9 mouse cellular contexts compared by ENCODE assay signal in the genomic region with DNA sequence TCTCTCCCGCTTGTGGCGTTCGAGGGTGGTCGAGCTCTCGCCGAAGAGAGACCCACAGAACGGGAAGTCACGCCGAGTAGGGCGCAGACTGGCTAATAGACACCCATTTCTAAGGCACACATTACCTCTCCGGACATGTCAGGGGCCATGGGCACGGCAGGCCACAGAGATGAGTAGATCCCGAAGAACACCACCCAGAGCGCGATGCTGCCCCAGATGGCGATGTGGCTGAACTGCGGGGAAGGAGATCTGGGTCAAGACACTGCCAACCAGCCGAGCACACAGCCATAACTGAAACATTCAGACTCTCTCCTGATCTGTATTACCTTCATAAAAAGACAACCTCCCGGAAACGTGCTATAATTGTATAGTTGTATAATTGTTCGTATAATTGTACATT. TPM values are rescaled to one million over a fixed set of nuclear protein-coding genes. Genes with fewer than 3 reads are reported as not detected.
DNase-seq lines count a peak whose midpoint lies in the region; ATAC-seq and TF ChIP-seq lines count a peak whose summit lies in the region.
"Had no signal": no experiment of that assay in that cellular context is flagged by ENCODE, and none has a peak within 500 bp of the region (broad histone marks: within the 10 kb centered on the region; RNA-seq: fewer than 3 reads in every experiment).

No protein-coding gene starts in this region.

- H3K4me3 ChIP-seq in lung, embryonic 16.5 days (ENCODE audit: low read length), result no peak overlapping the region
- H3K4me3 ChIP-seq: limb, embryonic 15.5 days had no signal

- peak; percentile 46; the same call in 1 of the 2 replicates for TF ChIP-seq CTCF in brain, embryonic 14.5 days (IDR thresholded peaks at IDR 0.05; ENCODE audit: borderline replicate concordance, extremely low read depth, insufficient read depth, insufficient read length)

- no peaks in the 10 kb centered on the region; the same call in 1 of the 2 replicates for H3K4me1 ChIP-seq in lung, embryonic 16.5 days (replicated peaks; ENCODE audit: control insufficient read depth, insufficient read depth, low read length)

- ATAC-seq in cerebellum, adult (ENCODE audit: insufficient number of reproducible peaks, low FRiP score, low TSS enrichment), result peak; percentile 21; the same call in 1 of the 2 replicates
- ATAC-seq in lung, embryonic 16.5 days (ENCODE audit: low read depth), result peak; percentile 29; the same call in 1 of the 2 replicates
- no peak for ATAC-seq in megakaryocyte, adult 5-6 weeks (ENCODE audit: poor library complexity, severe bottlenecking)

- DNase-seq in cerebellum, adult 11-12 months, result no peak
- peak; percentile 23 for DNase-seq in left cerebral cortex, postnatal 4 days
- no peak for DNase-seq in left cerebral cortex, postnatal 10 days (ENCODE audit: extremely low spot score in 1 of 2, low spot score in 2 of 2)
- no peak for DNase-seq in brain, embryonic 14.5 days (ENCODE audit: low read depth)
- DNase-seq in left cerebral cortex, adult 11 months (ENCODE audit: low spot score), result no peak

- no peaks in the 10 kb centered on the region; the same call in 1 of the 2 replicates for H3K36me3 ChIP-seq in lung, embryonic 16.5 days (ENCODE audit: control insufficient read depth, insufficient read depth, low read length)
- H3K36me3 ChIP-seq: limb, embryonic 15.5 days had no signal

- H3K9ac ChIP-seq in lung, embryonic 16.5 days (ENCODE audit: low read length), result no peak overlapping the region
- H3K9ac ChIP-seq: limb, embryonic 15.5 days had no signal

- intact Hi-C loops in left cerebral cortex, postnatal 4 days (cut with DNase I), result no loop called here
- intact Hi-C loops in left cerebral cortex, postnatal 10 days (cut with DNase I), result loop anchor here (10.0 kb wide), 1 partner anchor 77 kb away; no protein-coding TSS in a partner anchor

- H3K27me3 ChIP-seq in lung, embryonic 16.5 days (ENCODE audit: control insufficient read depth, insufficient read depth, low read depth, low read length), result no peaks in the 10 kb centered on the region

- WGBS in lung, embryonic 16.5 days, result 77% methylated on average over 21 of the region's 21 CpGs

- H3K9me3 ChIP-seq in lung, embryonic 16.5 days (ENCODE audit: control insufficient read depth, low read length), result no peaks in the 10 kb centered on the region
- H3K9me3 ChIP-seq: limb, embryonic 15.5 days had no signal

- TF ChIP-seq POLR2A in brain, embryonic 14.5 days (IDR thresholded peaks at IDR 0.05; ENCODE audit: borderline replicate concordance, extremely low read depth, insufficient read depth, insufficient read length, poor library complexity, severe bottlenecking), result no peak

- H3K4me2 ChIP-seq in lung, embryonic 16.5 days (ENCODE audit: low read depth, low read length), result no peak overlapping the region
- H3K4me2 ChIP-seq: limb, embryonic 15.5 days had no signal

- no peak overlapping the region for H3K27ac ChIP-seq in lung, embryonic 16.5 days (ENCODE audit: low read length)
- H3K27ac ChIP-seq: limb, embryonic 15.5 days had no signal

RNA-seq across cellular contexts. Expression of a gene that starts 39.9 kb away (rescaled TPM):
- 1 to 10 TPM; 1.1 to 1.3 TPM for total RNA-seq in left cerebral cortex, postnatal 4 days (2021)
- total RNA-seq in left cerebral cortex, postnatal 10 days (2021), result 1 to 10 TPM; 1.4 to 1.9 TPM
- 7.5 and 12.6 TPM in 2 replicates for polyA plus RNA-seq in brain, embryonic 14.5 days (2012; rRNA removed)
- 2.1 and 2.2 TPM in 2 replicates for polyA plus RNA-seq in lung, embryonic 16.5 days (2015; fragmentation: Nextera tagmentation; extraction: Ambion mirVana)
- not detected in 2 replicates for total RNA-seq in megakaryocyte, adult 5-6 weeks (2015)
- total RNA-seq in megakaryocyte, adult 5-6 weeks (2017), result not detected in 2 replicates
